Mouse (Mus musculus): Measurements from ENCODE around the gene Camk2n2. TPM values are rescaled to one million over a fixed set of nuclear protein-coding genes. Genes with fewer than 3 reads are reported as not detected.

Gene Camk2n2
- polyA plus RNA-seq, 1 experiment from 2014 or later, result 8.8 TPM

MicroRNA genes within 50 kb of the gene (microRNA counts, 519-probe panel; counts per million panel counts)
- 4,484 counts per million, percentile 33 among the panel's probes with 10 or more counts for microRNA mmu-miR-1224

Small RNAs within 50 kb of the gene (microRNA-seq; reads per million reads assigned to microRNA genes)
- 20.9 reads per million, percentile 33 among the genes with 10 or more reads in this experiment for gene Mir1224

Other genes starting within 250 kb of the Camk2n2 start
- gene Abcc5, start 194.9 kb downstream of the Camk2n2 start, polyA plus RNA-seq (2016; fragmentation: Nextera tagmentation; extraction: Ambion mirVana), result 122 and 138 TPM in 2 replicates
- 120 and 136 TPM in 2 replicates for gene Eif2b5, start 122.5 kb downstream of the Camk2n2 start, polyA plus RNA-seq (2016; fragmentation: Nextera tagmentation; extraction: Ambion mirVana)
- 49.1 and 52.6 TPM in 2 replicates for gene Dvl3, start 104.3 kb downstream of the Camk2n2 start, polyA plus RNA-seq (2016; fragmentation: Nextera tagmentation; extraction: Ambion mirVana)
- 906 and 914 TPM in 2 replicates for gene Ap2m1, start 85.8 kb downstream of the Camk2n2 start, polyA plus RNA-seq (2016; fragmentation: Nextera tagmentation; extraction: Ambion mirVana)
- gene Abcf3, start 72.7 kb downstream of the Camk2n2 start, polyA plus RNA-seq (2016; fragmentation: Nextera tagmentation; extraction: Ambion mirVana), result 76.5 and 77.9 TPM in 2 replicates
- gene Vwa5b2, start 31.8 kb downstream of the Camk2n2 start, polyA plus RNA-seq (2016; fragmentation: Nextera tagmentation; extraction: Ambion mirVana), result 6.0 and 7.5 TPM in 2 replicates
- 19.0 and 22.1 TPM in 2 replicates for gene Eef1akmt4, start 9.7 kb downstream of the Camk2n2 start, polyA plus RNA-seq (2016; fragmentation: Nextera tagmentation; extraction: Ambion mirVana)
- gene Gm49333, start 9.7 kb downstream of the Camk2n2 start, polyA plus RNA-seq (2016; fragmentation: Nextera tagmentation; extraction: Ambion mirVana), result 0.45 TPM in 1 of 2 replicates, not detected in the other
- 42.6 TPM in 2 replicates for gene Alg3, start 9.6 kb downstream of the Camk2n2 start, polyA plus RNA-seq (2016; fragmentation: Nextera tagmentation; extraction: Ambion mirVana)
- 7.8 and 9.7 TPM in 2 replicates for gene Ece2, start 8.5 kb upstream of the Camk2n2 start, polyA plus RNA-seq (2016; fragmentation: Nextera tagmentation; extraction: Ambion mirVana)
- 432 and 443 TPM in 2 replicates for gene Psmd2, start 30.4 kb upstream of the Camk2n2 start, polyA plus RNA-seq (2016; fragmentation: Nextera tagmentation; extraction: Ambion mirVana)
- gene Eif4g1, start 47.0 kb upstream of the Camk2n2 start, polyA plus RNA-seq (2016; fragmentation: Nextera tagmentation; extraction: Ambion mirVana), result 191 and 210 TPM in 2 replicates
- 17.9 and 18.0 TPM in 2 replicates for gene Fam131a, start 72.0 kb upstream of the Camk2n2 start, polyA plus RNA-seq (2016; fragmentation: Nextera tagmentation; extraction: Ambion mirVana)
- gene Polr2h, start 96.4 kb upstream of the Camk2n2 start, polyA plus RNA-seq (2016; fragmentation: Nextera tagmentation; extraction: Ambion mirVana), result 84.5 and 87.6 TPM in 2 replicates
- 30.7 and 32.8 TPM in 2 replicates for gene Clcn2, start 96.5 kb upstream of the Camk2n2 start, polyA plus RNA-seq (2016; fragmentation: Nextera tagmentation; extraction: Ambion mirVana)
- 4.8 and 5.3 TPM in 2 replicates for gene Chrd, start 111.8 kb upstream of the Camk2n2 start, polyA plus RNA-seq (2016; fragmentation: Nextera tagmentation; extraction: Ambion mirVana)
- 0.43 and 0.63 TPM in 2 replicates for gene Thpo, start 113.2 kb upstream of the Camk2n2 start, polyA plus RNA-seq (2016; fragmentation: Nextera tagmentation; extraction: Ambion mirVana)